Mouse (Mus musculus) hematopoietic stem cell, adult 5-6 weeks (primary cell): ENCODE results near the gene Ghrh. TPM values are rescaled to one million over a fixed set of nuclear protein-coding genes. Genes with fewer than 3 reads are reported as not detected.

Source experiments
- ATAC-seq, 2 experiments: fragments of 125-278 bp in 1 of 2; replicated peaks in 1 of 2; 2 replicates each; pipeline ENCODE4 v1.8.0; 2016 to 2017; ENCODE audit warnings: inconsistent platforms in 2 of 2, mild to moderate bottlenecking in 2 of 2, moderate number of reproducible peaks in 2 of 2, low read depth in 1 of 2, moderate TSS enrichment in 1 of 2; ENCODE audit not compliant: low FRiP score in 2 of 2, poor library complexity in 2 of 2, severe bottlenecking in 2 of 2, insufficient read depth in 1 of 2, low TSS enrichment in 1 of 2
- total RNA-seq: library from RNA; stranded (forward); fragments of 172-1452, 232-1000 nt; gene quantifications from 2 replicates; pipeline ENCODE4 v1.2.3, GENCODE M21; 2017

The Ghrh gene
- total RNA-seq, 1 experiment from 2014 or later = not detected

DNA sequence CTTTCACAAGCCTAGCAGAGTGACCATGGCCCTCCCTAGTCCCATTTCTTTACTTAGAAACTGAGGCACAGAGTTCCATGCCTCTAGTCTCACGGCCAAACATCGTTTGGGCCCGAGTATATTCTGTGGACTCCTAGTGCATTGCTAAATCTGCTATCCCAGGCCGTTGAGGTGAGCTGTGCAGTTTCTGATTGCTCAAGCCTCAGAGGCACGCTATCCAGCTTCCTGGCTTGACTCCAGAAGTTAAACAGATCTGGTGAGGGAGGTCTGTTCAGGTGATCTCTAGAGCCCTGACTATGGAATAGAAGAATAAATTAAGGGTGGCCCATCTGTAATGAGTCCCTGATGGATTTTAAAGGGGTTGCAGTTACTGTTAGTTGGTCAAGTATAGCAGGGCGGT is 30.1 kb downstream of the Ghrh start:
- no peak for ATAC-seq

DNA sequence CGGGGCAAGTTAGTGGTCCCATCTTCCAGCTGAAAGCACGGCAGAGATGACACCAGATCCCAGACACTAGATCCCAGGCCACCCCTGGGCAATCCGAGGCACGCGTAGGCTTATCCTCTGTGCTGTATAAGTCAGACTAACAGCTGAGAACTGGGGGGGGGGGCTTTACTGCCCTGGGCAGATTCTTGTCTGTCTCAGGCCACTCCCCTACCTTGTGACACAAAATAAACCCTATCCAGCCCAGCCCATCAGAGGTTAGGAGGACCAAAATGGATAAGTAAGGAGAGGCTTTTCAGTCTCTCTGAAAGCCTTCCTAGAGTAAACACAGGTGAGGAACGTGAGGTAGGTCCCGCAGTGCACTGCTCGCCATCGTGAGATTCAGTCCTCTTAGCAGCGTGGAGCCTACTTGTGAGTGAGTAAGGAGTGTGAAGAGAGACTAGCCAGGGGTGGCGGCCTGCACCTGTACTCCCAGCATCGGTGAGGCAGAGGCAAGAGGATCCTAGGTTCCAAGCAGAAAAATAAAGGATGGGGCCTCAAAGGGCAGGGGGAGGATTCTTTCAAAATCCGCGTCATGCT is 30.9 kb downstream of the Ghrh start:
- no peak for ATAC-seq

GRCm38 (mm10) chr2:157315486-157315885 is 31.8 kb downstream of the Ghrh start:
- ATAC-seq = no peak

GRCm38 (mm10) chr2:157314310-157314709 is 33.0 kb downstream of the Ghrh start:
- no peak for ATAC-seq

DNA sequence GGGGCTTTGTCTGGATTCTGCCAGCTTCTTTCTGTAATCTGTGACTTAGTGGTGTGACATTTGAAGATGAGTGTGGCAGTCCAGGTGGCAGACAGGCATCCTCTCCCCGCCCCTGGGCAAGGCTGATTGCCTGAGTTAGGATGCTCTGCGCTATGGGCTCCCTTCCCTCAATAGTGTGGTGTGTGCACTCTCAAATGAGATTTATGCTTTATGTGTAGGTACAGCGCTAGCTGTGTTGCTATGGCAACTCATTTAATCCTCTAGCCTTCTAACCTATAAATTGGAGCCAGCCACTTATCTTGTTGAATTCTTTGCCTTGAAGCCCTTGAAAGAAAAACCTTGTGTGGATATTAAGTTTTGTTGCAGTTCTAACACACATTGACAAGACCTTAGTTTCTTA is 33.6 kb downstream of the Ghrh start:
- ATAC-seq = no peak

DNA sequence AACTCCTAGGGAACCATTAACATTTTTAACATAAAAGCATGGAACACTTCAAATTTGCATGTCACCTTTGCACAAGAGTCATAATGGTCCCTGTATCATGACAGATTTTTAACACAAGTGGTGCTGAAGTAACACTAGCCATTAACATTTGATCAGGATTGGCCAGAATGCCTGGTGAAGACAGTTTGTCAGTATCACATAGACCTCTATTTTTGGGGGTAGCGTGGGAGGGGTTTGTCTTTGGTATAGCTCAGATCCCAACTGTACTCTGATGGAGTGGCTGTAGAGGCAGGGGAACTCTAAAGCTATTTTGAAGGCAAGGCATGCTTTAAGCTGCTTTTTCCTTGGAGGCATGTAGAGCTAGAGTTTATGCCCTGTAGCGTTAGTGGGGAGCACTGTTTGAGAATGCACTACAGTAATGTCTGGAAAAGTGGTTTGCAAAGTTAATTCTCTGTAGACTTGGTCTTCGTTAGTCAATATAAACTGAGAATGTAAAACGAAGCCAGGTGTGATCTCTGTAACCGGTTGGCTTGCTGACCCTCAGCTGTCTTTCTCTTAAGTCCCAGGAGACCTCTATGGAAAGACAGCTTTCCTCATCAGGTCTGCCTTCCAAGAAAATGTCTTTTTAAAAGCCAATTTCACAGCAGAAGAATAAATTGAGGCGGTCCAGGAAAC is 36.2 kb downstream of the Ghrh start:
- ATAC-seq = no peak

- ATAC-seq = no peak
Measured at GRCm38 (mm10) chr2:157309611-157310010, 37.7 kb downstream of the Ghrh start.

DNA sequence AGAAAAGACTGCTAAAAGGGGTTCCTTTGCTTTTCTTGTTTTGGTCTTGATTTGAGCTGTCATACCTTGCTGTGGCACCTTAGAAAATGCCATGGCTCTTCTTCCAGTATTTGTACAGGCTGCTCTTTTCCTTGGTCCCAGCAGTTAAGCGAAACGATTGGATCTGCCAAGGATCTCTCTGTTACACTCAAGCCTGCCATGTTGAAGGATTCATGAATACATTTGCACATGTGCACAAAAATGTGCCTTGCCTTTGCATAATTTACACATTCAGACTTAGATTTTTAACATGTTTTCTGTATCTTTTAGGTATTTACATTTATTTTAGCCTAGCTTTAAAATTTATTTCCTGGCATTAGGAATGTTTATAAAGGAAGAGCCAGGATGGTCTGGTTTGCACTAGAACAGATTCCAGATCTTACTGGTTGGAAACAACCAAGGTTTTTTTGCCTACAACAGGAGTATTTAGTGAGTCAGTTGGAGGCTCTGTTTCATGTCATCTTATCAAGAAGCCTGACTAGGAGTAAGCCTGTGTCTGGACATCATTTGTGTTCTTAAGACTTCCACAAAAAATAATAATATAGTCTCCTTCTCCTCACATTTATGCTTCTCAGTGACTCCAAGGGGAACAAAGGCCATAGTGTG is 38.9 kb downstream of the Ghrh start:
- ATAC-seq = no peak

DNA sequence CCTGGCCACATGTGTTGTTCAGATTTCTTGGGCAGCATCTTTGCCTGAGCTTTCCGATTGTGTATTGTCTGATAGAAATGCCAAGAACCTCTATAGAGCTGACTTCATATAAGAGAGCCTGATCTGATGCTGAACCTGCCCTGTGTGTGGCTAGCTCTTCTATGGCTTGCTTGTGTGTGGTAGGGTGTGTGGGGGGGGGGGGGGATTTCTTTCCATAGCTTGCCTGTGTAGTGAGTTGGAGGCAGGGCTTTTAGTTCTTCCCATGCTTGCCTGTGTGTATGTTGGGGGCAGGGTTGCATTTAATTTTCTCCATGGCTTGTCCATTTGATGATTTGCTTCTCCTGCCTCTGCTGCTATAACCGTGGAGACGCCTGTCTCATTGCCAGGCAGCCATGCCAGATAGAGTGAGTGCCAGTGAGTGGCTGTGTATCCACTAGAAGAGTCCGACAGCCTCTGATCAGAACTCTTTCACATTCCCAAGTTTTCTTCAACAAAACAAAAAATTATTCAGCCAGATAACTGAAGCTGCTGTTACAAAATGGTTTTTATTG is 39.5 kb downstream of the Ghrh start:
- no peak for ATAC-seq

DNA sequence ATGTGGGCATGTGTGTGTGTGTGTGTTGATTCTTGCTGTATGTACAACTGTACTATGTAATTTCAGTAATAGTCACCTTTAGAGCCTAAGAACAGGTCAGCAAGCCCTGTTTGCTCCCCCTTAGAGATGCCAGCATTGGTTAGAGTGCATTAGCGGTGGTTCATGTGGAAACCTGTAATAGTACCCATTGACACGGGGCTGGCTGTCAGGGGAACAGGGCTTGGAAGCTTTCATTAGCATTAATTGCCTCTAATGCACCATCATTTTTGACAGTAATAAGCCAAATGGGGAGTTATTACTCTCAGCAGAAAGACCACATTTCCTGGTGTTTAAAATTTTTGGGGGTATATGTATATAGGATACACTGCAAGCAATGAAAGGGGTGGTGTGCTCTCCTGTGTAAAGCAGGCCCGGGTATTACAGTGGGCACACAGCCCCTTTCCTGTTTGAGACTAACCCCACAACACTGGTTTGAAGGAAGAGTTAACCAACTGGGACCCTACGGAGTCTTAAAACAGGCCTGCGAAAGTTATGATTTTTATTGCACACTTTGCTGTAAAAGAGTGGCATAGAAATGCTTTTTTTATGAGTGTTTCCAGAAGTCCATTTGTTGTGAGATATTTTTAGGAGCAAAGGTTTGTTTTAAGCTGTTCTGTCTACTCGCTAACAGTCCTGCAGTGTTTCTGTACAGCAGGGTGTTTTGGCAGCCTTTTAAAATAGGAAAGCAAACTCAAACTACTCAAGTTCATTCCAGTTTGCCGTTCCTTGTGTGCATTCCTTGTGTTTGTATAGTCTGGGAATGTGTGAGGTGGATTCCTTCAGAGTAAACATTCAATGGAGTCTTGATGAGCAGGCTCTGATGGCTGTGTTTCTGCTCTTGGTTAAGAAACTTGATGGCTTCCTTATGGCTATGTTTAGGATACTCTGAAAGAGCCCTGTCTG is 40.9 kb downstream of the Ghrh start:
- no peak for ATAC-seq

GRCm38 (mm10) chr2:157303096-157303495 is 44.2 kb downstream of the Ghrh start:
- no peak for ATAC-seq

GRCm38 (mm10) chr2:157300051-157300450 is 47.3 kb downstream of the Ghrh start:
- ATAC-seq = no peak

DNA sequence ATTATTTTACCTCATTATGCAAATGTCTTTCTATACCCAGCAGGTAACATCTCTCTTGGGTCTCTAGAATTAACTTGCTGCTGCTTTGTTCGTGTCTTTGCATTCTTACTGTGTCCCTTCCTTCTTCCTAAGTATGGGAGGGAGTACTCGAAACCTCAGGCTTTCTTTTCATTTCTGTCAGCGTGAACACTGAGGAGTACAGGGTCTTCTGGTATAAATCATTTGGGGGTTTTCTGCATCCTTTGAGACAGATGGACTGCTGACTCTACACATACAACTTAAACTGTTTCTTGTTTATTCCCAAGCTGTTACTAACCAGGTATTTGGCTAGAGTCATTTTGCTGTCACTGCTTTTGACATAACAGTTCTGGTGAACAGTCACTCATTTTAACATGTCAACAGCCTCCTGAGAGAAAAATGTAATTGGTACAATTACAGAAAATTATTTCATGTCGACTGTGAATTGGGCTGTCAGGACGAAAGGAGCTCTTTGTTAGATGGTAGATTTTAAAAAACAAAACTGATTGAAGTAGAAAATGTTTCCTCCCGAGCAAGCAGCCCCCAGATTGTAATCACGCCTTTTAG is 51.1 kb downstream of the Ghrh start:
- no peak for ATAC-seq

- peak in 1 of 2 experiments; percentile 65; a peak in 2 of 4 replicates for ATAC-seq
Measured at GRCm38 (mm10) chr2:157292093-157292492, 55.2 kb downstream of the Ghrh start.

DNA sequence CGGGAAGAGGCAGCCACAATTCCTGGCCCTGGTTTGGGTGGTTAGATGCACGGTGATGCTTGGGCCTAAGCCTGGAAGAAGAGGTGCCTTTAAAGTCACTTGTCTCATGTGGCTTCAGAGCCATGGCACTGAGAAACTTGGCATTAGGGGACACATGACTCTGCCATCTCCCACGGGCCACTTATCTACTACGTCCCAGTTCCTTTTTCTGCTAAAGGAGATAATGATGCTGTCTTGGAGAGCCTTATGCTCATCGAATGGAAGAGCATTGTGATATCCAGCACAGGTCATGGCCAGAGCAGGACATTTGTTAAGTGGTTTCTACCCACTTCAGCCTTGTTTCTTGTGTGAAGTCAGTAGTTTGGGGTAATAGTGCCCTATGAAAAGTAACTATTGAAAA is 58.3 kb downstream of the Ghrh start:
- ATAC-seq = no peak; a peak in 1 of 4 replicates

DNA sequence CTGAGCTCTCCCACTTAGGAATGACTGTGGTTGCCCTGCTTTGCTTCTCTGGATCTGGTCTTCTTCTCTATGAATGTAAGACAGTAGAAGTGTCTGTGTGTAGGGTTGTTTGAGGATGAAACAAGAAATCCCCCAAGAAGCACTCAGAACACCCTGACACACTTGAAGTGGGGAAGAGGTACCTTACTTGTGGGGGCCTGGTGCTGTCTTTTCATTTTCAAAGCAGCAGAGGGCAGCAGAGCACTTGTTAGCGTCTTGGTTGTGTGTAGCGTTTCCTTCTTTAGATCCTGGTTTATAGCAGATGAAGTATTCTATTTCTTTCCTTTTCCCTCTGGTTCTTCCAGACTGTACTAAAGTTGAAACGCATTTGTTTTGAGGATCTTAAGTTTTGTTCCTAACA is 59.8 kb downstream of the Ghrh start:
- peak; percentile 65 to 75 for ATAC-seq

DNA sequence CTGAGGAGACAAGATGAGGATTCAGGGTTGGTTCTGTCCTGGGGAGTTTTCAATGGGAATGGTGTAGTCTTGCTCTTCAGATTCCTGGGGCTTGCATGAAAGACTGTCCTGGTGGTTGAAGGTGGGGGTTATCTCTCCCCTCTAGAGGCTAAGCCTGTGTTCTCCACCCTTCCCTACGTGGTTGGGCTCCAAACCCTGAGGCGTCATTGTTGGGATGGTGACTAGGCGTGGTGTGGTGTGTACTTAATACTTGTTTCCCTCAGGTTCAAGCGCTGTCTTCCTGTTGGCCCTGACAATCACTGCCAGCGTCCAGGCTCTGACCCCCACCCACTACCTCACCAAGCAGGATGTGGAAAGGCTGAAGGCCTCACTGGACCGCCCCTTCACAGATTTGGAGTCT is 64.0 kb downstream of the Ghrh start:
- ATAC-seq = no peak
